Mouse (Mus musculus) CH12.LX (cell line): ENCODE data around the gene Pigk.

ENCODE experiments used
- CTCF ChIP-seq, 2 experiments: IDR thresholded peaks in 1 of 2; conservative IDR thresholded peaks in 1 of 2; 2 replicates each; pipeline ENCODE4 v1.5.1; 2011 to 2012; ENCODE audit warnings: low read depth in 2 of 2, low read length in 2 of 2, improper control_type of control experiment in 1 of 2, inconsistent platforms in 1 of 2, mild to moderate bottlenecking in 1 of 2, moderate library complexity in 1 of 2
- EP300 ChIP-seq: IDR thresholded peaks from 2 replicates; pipeline ENCODE4 v1.6.1; 2011; ENCODE audit warnings: low read length, improper control_type of control experiment
- NELFE ChIP-seq: IDR thresholded peaks from 2 replicates; pipeline ENCODE4 v1.6.1; 2011; ENCODE audit warnings: low read depth, low read length, improper control_type of control experiment
- USF1 ChIP-seq: IDR thresholded peaks from 2 replicates; pipeline ENCODE4 v1.6.1; 2014; ENCODE audit warnings: low read depth, mild to moderate bottlenecking, inconsistent platforms, low read length, improper control_type of control experiment
- ZKSCAN1 ChIP-seq: IDR thresholded peaks from 2 replicates; pipeline ENCODE4 v1.6.1; 2012; ENCODE audit warnings: low read depth, inconsistent platforms, low read length, improper control_type of control experiment, borderline replicate concordance
- ZNF384 ChIP-seq: IDR thresholded peaks from 2 replicates; pipeline ENCODE4 v1.6.1; 2012; ENCODE audit warnings: low read depth, low read length, improper control_type of control experiment, inconsistent platforms

- no peak for TF ChIP-seq CTCF (conservative IDR thresholded peaks at IDR 0.05 in 1 of 2, IDR thresholded peaks at IDR 0.05 in 1 of 2; ENCODE audit: low read depth in 2 of 2, low read length in 2 of 2)
- no peak for TF ChIP-seq USF1
- no peak for TF ChIP-seq NELFE
- no peak for TF ChIP-seq EP300
- no peak for TF ChIP-seq ZKSCAN1
- no peak for TF ChIP-seq ZNF384
Observed at GRCm38 (mm10) chr3:152842648-152843047, 128.7 kb downstream of the Pigk start.
